Mouse (Mus musculus): Measurements from ENCODE around the gene Ccl2. TPM values are rescaled to one million over a fixed set of nuclear protein-coding genes. Genes with fewer than 3 reads are reported as not detected.

Gene Ccl2
- 6.2 and 6.7 TPM in 2 replicates for polyA plus RNA-seq (2012; rRNA removed)

DNA sequence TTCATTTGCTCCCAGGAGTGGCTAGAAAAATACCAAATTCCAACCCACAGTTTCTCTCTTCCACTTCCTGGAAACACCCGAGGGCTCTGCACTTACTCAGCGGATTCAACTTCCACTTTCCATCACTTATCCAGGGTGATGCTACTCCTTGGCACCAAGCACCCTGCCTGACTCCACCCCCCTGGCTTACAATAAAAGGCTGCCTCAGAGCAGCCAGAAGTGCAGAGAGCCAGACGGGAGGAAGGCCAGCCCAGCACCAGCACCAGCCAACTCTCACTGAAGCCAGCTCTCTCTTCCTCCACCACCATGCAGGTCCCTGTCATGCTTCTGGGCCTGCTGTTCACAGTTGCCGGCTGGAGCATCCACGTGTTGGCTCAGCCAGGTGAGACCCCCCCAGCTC is at the start of gene Ccl2:
TSS of gene Ccl2 (plus strand) at position 216 of the 400 bp plus-strand sequence.

DNA sequence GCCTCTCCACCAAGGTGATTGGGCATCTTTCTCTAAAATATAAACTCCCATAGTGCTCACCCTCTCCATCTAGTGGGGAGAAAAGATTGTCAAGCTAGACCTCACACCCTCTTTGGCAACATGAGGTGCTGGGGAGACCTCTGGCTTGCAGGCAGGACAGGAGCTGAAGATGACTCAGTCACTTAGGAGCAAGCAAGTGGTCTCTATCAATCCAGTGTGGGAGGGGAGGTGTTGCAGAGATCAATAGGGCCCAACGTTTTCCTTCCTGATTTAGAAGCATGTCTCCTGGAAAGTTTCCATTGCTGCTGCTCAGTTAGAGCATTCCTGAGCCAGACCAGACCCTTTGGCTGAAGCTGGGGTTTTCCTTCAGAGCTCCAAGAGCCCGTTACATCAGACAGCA is 3.2 kb downstream of the Ccl2 start, which contains the start of gene Gm17268:
TSS of gene Gm17268 (minus strand) at position 28 of the 400 bp plus-strand sequence.

DNA sequence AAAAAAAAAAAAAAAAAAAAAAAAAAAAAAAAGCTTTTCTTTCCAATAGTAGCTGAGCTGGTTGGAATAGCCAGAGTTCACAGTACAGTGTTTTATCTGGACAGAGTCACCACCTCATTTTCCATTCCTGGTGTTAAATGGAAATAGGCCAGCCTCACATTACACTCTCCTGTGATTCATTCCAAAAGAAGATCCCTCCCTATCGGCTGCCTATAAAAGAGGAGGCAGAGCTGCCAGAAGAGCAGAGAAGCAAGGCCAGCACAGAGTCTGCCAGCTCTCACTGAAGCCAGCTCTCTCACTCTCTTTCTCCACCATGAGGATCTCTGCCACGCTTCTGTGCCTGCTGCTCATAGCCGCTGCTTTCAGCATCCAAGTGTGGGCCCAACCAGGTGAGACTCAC is 10.1 kb downstream of the Ccl2 start, which contains the start of gene Ccl7:
TSS of gene Ccl7 (plus strand) at position 242 of the 400 bp plus-strand sequence.

DNA sequence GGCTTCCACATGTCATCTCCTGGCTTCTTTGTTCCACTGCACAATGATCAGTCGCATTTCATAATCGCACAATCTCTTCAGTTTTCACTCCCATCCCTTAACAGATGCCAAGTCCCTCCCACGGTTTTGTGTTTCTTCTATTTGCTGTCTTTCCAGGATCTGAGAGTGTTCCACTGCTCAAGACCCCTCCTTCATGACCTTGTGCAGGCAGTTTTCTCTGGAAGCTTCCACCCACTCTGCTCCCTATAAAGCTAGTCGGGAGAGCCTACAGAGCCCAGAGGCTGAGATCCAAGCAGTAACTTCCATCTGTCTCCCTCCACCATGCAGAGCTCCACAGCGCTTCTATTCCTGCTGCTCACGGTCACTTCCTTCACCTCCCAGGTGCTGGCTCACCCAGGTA is 22.3 kb downstream of the Ccl2 start, which contains the start of gene Ccl11:
TSS of gene Ccl11 (plus strand) at position 178 of the 400 bp plus-strand sequence.

Other genes with a start within 250 kb of the Ccl2 start
- 0.09 TPM in 1 of 2 replicates, not detected in the other for gene 5530401A14Rik, start 174.9 kb upstream of the Ccl2 start, polyA plus RNA-seq (2012; rRNA removed)
- 19.0 and 31.8 TPM in 2 replicates for gene Asic2, start 67.1 kb upstream of the Ccl2 start, polyA plus RNA-seq (2012; rRNA removed)
- not detected in 2 replicates for gene Gm17268, start 3.0 kb downstream of the Ccl2 start, polyA plus RNA-seq (2012; rRNA removed)
- 1.4 and 2.0 TPM in 2 replicates for gene Ccl7, start 10.1 kb downstream of the Ccl2 start, polyA plus RNA-seq (2012; rRNA removed)
- 4.4 and 5.8 TPM in 2 replicates for gene Ccl11, start 22.3 kb downstream of the Ccl2 start, polyA plus RNA-seq (2012; rRNA removed)
- 3.9 and 4.4 TPM in 2 replicates for gene Ccl12, start 66.3 kb downstream of the Ccl2 start, polyA plus RNA-seq (2012; rRNA removed)
- gene Ccl8, start 79.6 kb downstream of the Ccl2 start, polyA plus RNA-seq (2012; rRNA removed) = 3.5 and 5.9 TPM in 2 replicates